Mouse (Mus musculus): ENCODE data around the gene Gm17490. TPM values are rescaled to one million over a fixed set of nuclear protein-coding genes. Genes with fewer than 3 reads are reported as not detected.
A peak's percentile ranks its signal among the peaks of the same experiment; 100 is the strongest.
"Not testable (repeated sequence)": the region's sequence is repeated elsewhere in the genome, so short reads cannot be mapped to it uniquely, and the experiment has no call there.

Gm17490 gene
- polyA plus RNA-seq, 1 experiment from 2014 or later, result not detected

DNA sequence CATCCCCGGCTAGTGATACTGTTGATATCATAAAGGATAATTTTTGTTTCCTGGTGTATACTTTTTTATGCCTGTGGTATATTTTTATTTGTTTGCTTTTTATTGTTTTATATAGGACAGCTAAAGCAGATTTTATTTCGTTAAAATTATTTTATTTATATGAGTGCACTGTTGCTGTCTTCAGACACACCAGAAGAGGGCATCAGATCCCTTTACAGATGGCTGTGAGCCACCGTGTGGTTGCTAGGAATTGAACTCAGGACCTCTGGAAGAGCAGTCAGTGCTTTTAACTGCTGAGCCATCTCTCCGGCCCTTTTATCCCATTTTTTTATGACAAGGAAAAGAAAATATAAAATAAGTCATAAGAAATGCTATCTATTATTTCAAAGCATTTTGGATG lies 19.3 kb downstream of the Gm17490 start:
- not testable (repeated sequence) for H3K27me3 ChIP-seq (replicated peaks; ENCODE audit: control insufficient read depth, insufficient read depth, low read length); H3K4me2 ChIP-seq (ENCODE audit: low read length); ATAC-seq; H3K9me3 ChIP-seq (ENCODE audit: control insufficient read depth, low read length); H3K9ac ChIP-seq (replicated peaks; ENCODE audit: low read depth, low read length); H3K36me3 ChIP-seq (ENCODE audit: control insufficient read depth, insufficient read depth); H3K4me3 ChIP-seq (replicated peaks; ENCODE audit: low read length); H3K4me1 ChIP-seq (replicated peaks; ENCODE audit: control insufficient read depth, insufficient read depth, low read length); H3K27ac ChIP-seq (ENCODE audit: low read length)
- 82% methylated on average over 4 of the region's 4 CpGs for WGBS

DNA sequence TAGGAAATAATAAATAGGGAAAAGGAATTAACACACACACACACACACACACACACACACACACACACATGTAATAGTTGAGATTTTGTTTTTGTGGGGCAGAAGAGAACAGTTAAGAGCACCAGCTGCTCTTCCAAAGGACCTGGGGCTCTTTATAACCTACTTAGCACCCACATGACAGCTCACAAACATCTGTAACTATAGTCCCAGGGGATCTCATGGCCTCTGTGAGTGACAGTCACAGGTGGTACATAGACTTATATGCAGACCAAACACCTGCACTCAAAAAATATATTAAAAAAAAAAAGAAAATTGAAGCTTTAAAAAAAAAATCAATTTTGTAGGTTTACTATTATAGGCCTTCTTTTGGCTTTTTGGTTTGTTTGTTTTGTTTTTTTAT lies 21.2 kb downstream of the Gm17490 start:
- ATAC-seq, result no peak
- no peak overlapping the region for H3K9ac ChIP-seq (replicated peaks; ENCODE audit: low read depth, low read length)
- no peak overlapping the region for H3K4me2 ChIP-seq (ENCODE audit: low read length)

DNA sequence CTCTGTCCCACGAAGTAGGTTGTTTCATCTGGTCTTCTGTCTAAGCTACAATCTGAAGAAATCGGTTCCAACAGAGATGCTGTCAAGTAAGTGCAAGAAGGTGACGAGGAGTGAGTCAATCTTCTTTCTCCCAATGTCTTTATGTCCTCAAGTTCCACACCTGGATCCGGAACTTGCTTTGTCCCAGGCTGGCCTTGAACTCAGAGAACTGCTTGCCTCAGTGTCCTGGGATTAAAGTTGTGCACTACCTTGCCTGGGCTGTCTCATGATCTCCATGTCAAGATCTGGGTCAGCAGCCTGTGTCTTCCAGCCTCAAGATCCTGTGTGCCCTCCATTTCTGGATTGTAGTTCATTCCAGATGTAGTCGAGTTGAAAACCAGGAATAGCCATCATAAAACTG lies 22.0 kb downstream of the Gm17490 start, which contains the start of gene Rbm17:
TSS of gene Rbm17 (minus strand) at position 101 of the 400 bp plus-strand sequence.
- H3K9me3 ChIP-seq (ENCODE audit: control insufficient read depth, low read length), result no peaks in the 10 kb centered on the region
- H3K27ac ChIP-seq (ENCODE audit: low read length), result peak within 1 kb of the TSS; percentile 78
- H3K4me1 ChIP-seq (replicated peaks; ENCODE audit: control insufficient read depth, insufficient read depth, low read length), result peaks cover 10% of the 10 kb centered on the region
- H3K4me2 ChIP-seq (ENCODE audit: low read length), result peak within 1 kb of the TSS; percentile 35; the same call in 1 of the 2 replicates
- no peak for ATAC-seq
- 86% methylated on average over 5 of the region's 5 CpGs for WGBS
- H3K27me3 ChIP-seq (replicated peaks; ENCODE audit: control insufficient read depth, insufficient read depth, low read length), result no peaks in the 10 kb centered on the region
- peak within 1 kb of the TSS; percentile 96 for H3K4me3 ChIP-seq (replicated peaks; ENCODE audit: low read length)
- peak within 1 kb of the TSS; percentile 98 for H3K9ac ChIP-seq (replicated peaks; ENCODE audit: low read depth, low read length)
- H3K36me3 ChIP-seq (ENCODE audit: control insufficient read depth, insufficient read depth), result peaks cover 6% of the 10 kb centered on the region; the same call in 1 of the 2 replicates

More for the DNA sequence above, 21.2 kb downstream of the Gm17490 start:
- Histone ChIP-seq H3K9me3 (ENCODE audit: control insufficient read depth, low read length) (no peaks in the 10 kb centered on the region), H3K36me3 (ENCODE audit: control insufficient read depth, insufficient read depth) (peaks cover 4% of the 10 kb centered on the region; the same call in 1 of the 2 replicates), H3K4me3 (replicated peaks; ENCODE audit: low read length) (no peak overlapping the region), H3K27me3 (replicated peaks; ENCODE audit: control insufficient read depth, insufficient read depth, low read length) (no peaks in the 10 kb centered on the region), H3K27ac (ENCODE audit: low read length) (no peak overlapping the region), H3K4me1 (replicated peaks; ENCODE audit: control insufficient read depth, insufficient read depth, low read length) (peaks cover 10% of the 10 kb centered on the region)

DNA sequence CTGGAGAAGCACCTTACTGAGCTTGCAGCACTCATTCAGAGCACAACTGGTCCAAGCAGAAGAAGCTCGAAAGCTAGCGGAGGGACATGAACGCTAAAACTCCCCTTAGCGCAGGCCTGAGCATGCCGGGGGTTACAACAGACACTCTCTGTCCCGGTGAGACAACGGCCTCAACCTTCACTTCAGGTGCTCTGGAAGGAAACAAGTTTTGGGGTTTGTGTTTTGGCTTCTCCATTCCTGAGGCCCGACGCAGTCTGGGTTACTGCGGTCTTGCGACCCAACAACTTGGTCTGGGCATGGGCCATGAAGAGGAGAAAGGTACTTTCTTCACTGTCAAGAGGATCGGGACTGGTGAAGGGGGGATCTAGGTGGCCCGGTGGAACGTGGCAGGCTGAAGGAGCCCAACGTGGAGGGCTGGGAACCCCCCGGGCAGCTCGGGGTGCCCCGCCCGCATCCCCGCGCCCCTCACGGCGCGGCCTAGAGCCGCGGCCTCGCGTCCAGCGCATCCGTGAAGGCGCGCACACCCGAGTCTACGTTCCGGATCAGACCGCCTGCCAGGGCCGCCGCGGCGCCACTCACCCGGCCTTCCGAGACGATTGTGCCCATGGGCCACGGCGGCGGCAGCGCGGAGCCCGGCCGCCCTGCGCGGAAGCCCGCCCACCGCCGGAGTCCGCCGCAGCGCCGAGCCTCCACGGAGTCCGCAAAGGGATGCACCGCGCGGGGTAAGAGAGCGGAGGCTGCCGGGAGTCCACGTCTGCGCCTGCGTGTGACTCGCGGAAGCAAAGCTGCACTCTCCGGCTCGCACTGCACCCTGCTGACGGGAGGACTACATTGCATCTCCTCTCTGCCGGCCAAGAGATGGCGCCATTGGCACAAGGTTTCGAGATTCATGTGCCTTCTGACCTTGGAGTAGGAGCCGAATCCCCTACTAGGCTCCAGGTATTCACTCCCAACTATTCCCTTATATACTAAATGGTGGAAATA lies 23.3 kb downstream of the Gm17490 start:
- Histone ChIP-seq H3K9ac (replicated peaks; ENCODE audit: low read depth, low read length) (peak overlapping the region; percentile 98), H3K4me1 (replicated peaks; ENCODE audit: control insufficient read depth, insufficient read depth, low read length) (peaks cover 10% of the 10 kb centered on the region), H3K36me3 (ENCODE audit: control insufficient read depth, insufficient read depth) (peaks cover 9% of the 10 kb centered on the region; the same call in 1 of the 2 replicates), H3K27ac (ENCODE audit: low read length) (peak overlapping the region; percentile 78), H3K9me3 (ENCODE audit: control insufficient read depth, low read length) (no peaks in the 10 kb centered on the region), H3K27me3 (replicated peaks; ENCODE audit: control insufficient read depth, insufficient read depth, low read length) (no peaks in the 10 kb centered on the region), H3K4me3 (replicated peaks; ENCODE audit: low read length) (peak overlapping the region; percentile 96), H3K4me2 (ENCODE audit: low read length) (peak overlapping the region; percentile 74)
- WGBS, result under 1% methylated on average over 72 of the region's 78 CpGs
- peak; percentile 100 for ATAC-seq

DNA sequence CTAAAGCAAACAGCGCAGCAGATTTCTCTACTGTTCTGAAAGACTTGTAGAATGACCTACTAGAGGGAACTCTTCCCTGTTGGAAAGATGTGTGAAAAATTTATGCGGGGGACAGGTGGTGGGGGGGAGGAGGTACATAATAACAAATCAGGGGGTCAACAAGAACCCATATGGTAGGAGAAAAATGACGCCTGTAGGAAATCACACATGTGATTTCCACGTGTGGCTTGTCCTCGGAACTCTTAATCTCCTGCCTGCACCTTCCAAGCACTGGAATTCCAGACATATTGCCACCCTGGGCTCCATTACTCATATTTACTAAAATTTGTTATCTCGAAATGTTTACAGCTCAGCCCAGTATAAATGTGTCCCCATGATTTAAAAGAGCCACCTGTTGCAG lies 24.3 kb downstream of the Gm17490 start:
- 84% methylated on average over 6 of the region's 6 CpGs for WGBS

DNA sequence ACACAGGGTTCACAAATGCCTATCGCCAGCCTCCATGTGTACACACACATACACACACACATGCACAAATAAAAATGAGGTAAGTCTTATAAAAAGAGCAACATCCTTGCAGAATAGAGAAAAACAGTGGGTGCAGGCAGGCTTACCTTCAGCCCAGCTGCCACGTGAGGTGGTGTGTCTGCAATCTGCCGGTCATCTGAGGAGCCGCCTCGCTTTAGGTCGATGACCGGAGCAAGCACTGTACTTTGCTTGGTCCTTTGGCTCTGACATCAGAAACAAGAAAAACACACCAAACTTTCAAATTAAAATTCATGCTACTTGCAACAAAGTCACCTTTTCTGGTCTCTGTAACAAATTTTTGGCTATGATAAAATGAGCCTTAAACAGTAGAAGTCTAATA lies 28.2 kb downstream of the Gm17490 start:
- Histone ChIP-seq H3K9me3 (ENCODE audit: control insufficient read depth, low read length) (no peaks in the 10 kb centered on the region), H3K36me3 (ENCODE audit: control insufficient read depth, insufficient read depth) (peaks cover 42% of the 10 kb centered on the region), H3K27me3 (replicated peaks; ENCODE audit: control insufficient read depth, insufficient read depth, low read length) (no peaks in the 10 kb centered on the region), H3K4me3 (replicated peaks; ENCODE audit: low read length) (no peak overlapping the region), H3K27ac (ENCODE audit: low read length) (no peak overlapping the region), H3K9ac (replicated peaks; ENCODE audit: low read depth, low read length) (no peak overlapping the region), H3K4me2 (ENCODE audit: low read length) (no peak overlapping the region), H3K4me1 (replicated peaks; ENCODE audit: control insufficient read depth, insufficient read depth, low read length) (peaks cover 10% of the 10 kb centered on the region)
- 96% methylated on average over 7 of the region's 7 CpGs for WGBS
- ATAC-seq, result no peak

More for the DNA sequence above, 24.3 kb downstream of the Gm17490 start:
- H3K36me3 ChIP-seq (ENCODE audit: control insufficient read depth, insufficient read depth), result peaks cover 18% of the 10 kb centered on the region
- no peak overlapping the region for H3K27ac ChIP-seq (ENCODE audit: low read length)
- no peaks in the 10 kb centered on the region for H3K9me3 ChIP-seq (ENCODE audit: control insufficient read depth, low read length)
- peaks cover 10% of the 10 kb centered on the region for H3K4me1 ChIP-seq (replicated peaks; ENCODE audit: control insufficient read depth, insufficient read depth, low read length)
- H3K4me2 ChIP-seq (ENCODE audit: low read length), result peak overlapping the region; percentile 74
- no peaks in the 10 kb centered on the region for H3K27me3 ChIP-seq (replicated peaks; ENCODE audit: control insufficient read depth, insufficient read depth, low read length)
- H3K4me3 ChIP-seq (replicated peaks; ENCODE audit: low read length), result peak overlapping the region; percentile 96
- H3K9ac ChIP-seq (replicated peaks; ENCODE audit: low read depth, low read length), result no peak overlapping the region
- ATAC-seq, result no peak

DNA sequence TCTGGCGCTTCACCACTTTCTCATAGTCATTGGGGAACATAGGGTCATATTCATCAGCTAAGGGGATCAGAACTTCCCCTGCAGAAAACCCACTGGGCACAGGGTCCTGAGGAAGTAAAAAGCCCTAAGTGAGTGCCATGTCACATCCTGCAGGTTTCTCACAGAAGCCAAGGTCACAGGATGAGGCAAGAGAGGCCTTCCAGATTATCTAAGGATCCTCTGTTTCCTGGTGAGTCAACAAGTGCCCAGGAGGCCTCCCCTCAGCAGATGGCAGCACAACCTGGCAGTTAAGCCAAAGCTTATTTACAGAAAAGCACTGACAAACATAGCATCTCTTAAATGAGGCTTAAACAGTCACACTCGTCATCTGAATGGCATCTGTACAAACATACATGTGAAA lies 29.4 kb downstream of the Gm17490 start:
- H3K9me3 ChIP-seq (ENCODE audit: control insufficient read depth, low read length), result no peaks in the 10 kb centered on the region
- 83% methylated on average over 2 of the region's 2 CpGs for WGBS
- no peaks in the 10 kb centered on the region for H3K27me3 ChIP-seq (replicated peaks; ENCODE audit: control insufficient read depth, insufficient read depth, low read length)
- H3K27ac ChIP-seq (ENCODE audit: low read length), result no peak overlapping the region
- no peak overlapping the region for H3K4me3 ChIP-seq (replicated peaks; ENCODE audit: low read length)
- H3K9ac ChIP-seq (replicated peaks; ENCODE audit: low read depth, low read length), result no peak overlapping the region
- peaks cover 52% of the 10 kb centered on the region for H3K36me3 ChIP-seq (ENCODE audit: control insufficient read depth, insufficient read depth)
- H3K4me2 ChIP-seq (ENCODE audit: low read length), result no peak overlapping the region
- peaks cover 3% of the 10 kb centered on the region for H3K4me1 ChIP-seq (replicated peaks; ENCODE audit: control insufficient read depth, insufficient read depth, low read length)
- no peak for ATAC-seq

DNA sequence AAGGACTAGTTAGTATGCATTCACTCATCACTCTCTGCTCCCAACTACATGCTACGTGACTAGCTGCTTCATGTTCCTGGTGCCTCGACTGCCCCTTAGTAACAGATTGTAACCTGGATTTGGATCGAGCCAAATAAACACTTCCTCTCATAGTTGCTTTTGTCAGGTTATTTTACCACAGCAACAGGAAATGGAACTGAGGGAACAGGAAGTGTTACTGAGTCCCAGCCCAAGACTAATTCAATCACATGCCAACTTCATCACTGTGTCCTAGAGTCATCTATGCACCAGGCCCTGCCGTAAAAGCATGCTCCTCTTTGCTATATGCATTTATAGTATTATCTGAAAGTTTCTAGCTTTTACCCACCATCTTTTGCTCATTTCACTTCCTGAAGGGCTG lies 38.1 kb downstream of the Gm17490 start:
- Histone ChIP-seq H3K9me3 (ENCODE audit: control insufficient read depth, low read length) (no peaks in the 10 kb centered on the region), H3K36me3 (ENCODE audit: control insufficient read depth, insufficient read depth) (peaks cover 68% of the 10 kb centered on the region), H3K4me2 (ENCODE audit: low read length) (no peak overlapping the region), H3K9ac (replicated peaks; ENCODE audit: low read depth, low read length) (no peak overlapping the region), H3K27ac (ENCODE audit: low read length) (no peak overlapping the region), H3K4me1 (replicated peaks; ENCODE audit: control insufficient read depth, insufficient read depth, low read length) (no peaks in the 10 kb centered on the region), H3K27me3 (replicated peaks; ENCODE audit: control insufficient read depth, insufficient read depth, low read length) (no peaks in the 10 kb centered on the region), H3K4me3 (replicated peaks; ENCODE audit: low read length) (no peak overlapping the region)
- ATAC-seq, result no peak
- 91% methylated on average over 4 of the region's 4 CpGs for WGBS

DNA sequence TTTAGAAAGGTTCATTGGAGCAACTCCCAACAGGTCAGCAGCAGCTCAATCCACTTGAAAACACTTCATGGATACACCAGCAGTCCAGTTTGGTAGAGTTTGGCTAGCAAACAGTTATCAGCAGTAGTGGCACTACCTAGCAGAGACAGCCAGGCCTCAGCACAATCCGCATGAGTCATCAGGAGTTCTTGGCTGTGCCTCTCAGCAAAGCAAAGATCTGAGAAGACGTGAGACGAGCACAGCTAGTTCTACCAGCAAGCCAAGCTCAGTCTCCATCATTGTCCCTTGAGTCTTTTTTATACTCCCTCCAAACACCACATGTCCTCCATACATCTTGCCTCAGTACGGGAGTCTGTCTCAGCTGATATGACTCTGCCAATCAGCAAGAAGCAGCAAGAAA lies 46.7 kb downstream of the Gm17490 start:
- no peaks in the 10 kb centered on the region for H3K4me1 ChIP-seq (replicated peaks; ENCODE audit: control insufficient read depth, insufficient read depth, low read length)
- no peaks in the 10 kb centered on the region for H3K9me3 ChIP-seq (ENCODE audit: control insufficient read depth, low read length)
- no peaks in the 10 kb centered on the region for H3K27me3 ChIP-seq (replicated peaks; ENCODE audit: control insufficient read depth, insufficient read depth, low read length)
- H3K9ac ChIP-seq (replicated peaks; ENCODE audit: low read depth, low read length), result no peak overlapping the region
- no peak for ATAC-seq
- H3K4me3 ChIP-seq (replicated peaks; ENCODE audit: low read length), result no peak overlapping the region
- H3K36me3 ChIP-seq (ENCODE audit: control insufficient read depth, insufficient read depth), result peaks cover 11% of the 10 kb centered on the region
- 98% methylated on average over 4 of the region's 4 CpGs for WGBS
- H3K27ac ChIP-seq (ENCODE audit: low read length), result no peak overlapping the region
- no peak overlapping the region for H3K4me2 ChIP-seq (ENCODE audit: low read length)

All from forebrain, embryonic 16.5 days (tissue).